Mouse (Mus musculus) heart, embryonic 15.5 days (tissue): ENCODE measurements around the gene Tmem199. TPM values are rescaled to one million over a fixed set of nuclear protein-coding genes. Genes with fewer than 3 reads are reported as not detected.
"Not testable (repeated sequence)": the region's sequence is repeated elsewhere in the genome, so short reads cannot be mapped to it uniquely, and the experiment has no call there.

Source experiments
- ATAC-seq: fragments of 200-750 bp; cut with Nextera tagmentation; replicated peaks from 2 replicates; pipeline ENCODE4 v1.8.0; 2017; ENCODE audit warnings: low read depth, moderate TSS enrichment; ENCODE audit not compliant: insufficient number of reproducible peaks, insufficient read depth, low FRiP score
- H3K27ac ChIP-seq: fragments of 300-500 bp; sonication (generic); 2 replicates; pipeline ENCODE4 v1.5.1; 2015; ENCODE audit warnings: mild to moderate bottlenecking, inconsistent platforms
- H3K27me3 ChIP-seq: fragments of 300-500 bp; sonication (generic); 2 replicates; pipeline ENCODE4 v1.6.1; 2015; ENCODE audit warnings: inconsistent platforms
- H3K36me3 ChIP-seq: fragments of 300-500 bp; sonication (generic); 2 replicates; pipeline ENCODE4 v1.6.1; 2015; ENCODE audit warnings: mild to moderate bottlenecking, inconsistent platforms
- H3K4me1 ChIP-seq: fragments of 300-500 bp; sonication (generic); replicated peaks from 2 replicates; pipeline ENCODE4 v1.6.1; 2015; ENCODE audit warnings: inconsistent platforms
- H3K4me2 ChIP-seq: fragments of 300-500 bp; sonication (generic); 2 replicates; pipeline ENCODE4 v1.6.1; 2015; ENCODE audit warnings: inconsistent platforms, mild to moderate bottlenecking, moderate library complexity
- H3K4me3 ChIP-seq: fragments of 300-500 bp; sonication (generic); 2 replicates; pipeline ENCODE4 v1.5.1; 2015; ENCODE audit warnings: mild to moderate bottlenecking, inconsistent platforms
- H3K9ac ChIP-seq: fragments of 300-500 bp; sonication (generic); 2 replicates; pipeline ENCODE4 v1.6.1; 2015; ENCODE audit warnings: mild to moderate bottlenecking, inconsistent platforms
- H3K9me3 ChIP-seq: fragments of 300-500 bp; sonication (generic); replicated peaks from 2 replicates; pipeline ENCODE4 v1.6.1; 2016; ENCODE audit warnings: inconsistent platforms
- WGBS: fragments of 180-500 bp; shearing (Covaris S2); methylation state at CpG from one replicate; pipeline ENCODE4 v1.1.7; 2015; ENCODE audit warnings: mixed read lengths; 5-methylcytosine and 5-hydroxymethylcytosine counted together
- polyA plus RNA-seq: library from polyadenylated mRNA; unstranded; fragments of >200 nt; fragmentation: Nextera tagmentation; extraction: Ambion mirVana; gene quantifications from 2 replicates; pipeline ENCODE4 v1.2.1, GENCODE M21; 2015

Tmem199 gene
- polyA plus RNA-seq, 1 experiment from 2014 or later: 36.3 TPM

GRCm38 (mm10) chr11:78544449-78545111 is 32.6 kb upstream of the Tmem199 start:
- no peak overlapping the region for H3K9ac ChIP-seq
- H3K4me2 ChIP-seq: no peak overlapping the region
- H3K27me3 ChIP-seq: no peaks in the 10 kb centered on the region
- no peak overlapping the region for H3K27ac ChIP-seq
- WGBS: 92% methylated on average over 7 of the region's 7 CpGs
- ATAC-seq: no peak
- peaks cover 38% of the 10 kb centered on the region for H3K36me3 ChIP-seq
- peaks cover 13% of the 10 kb centered on the region for H3K4me1 ChIP-seq
- no peak overlapping the region for H3K4me3 ChIP-seq
- no peaks in the 10 kb centered on the region for H3K9me3 ChIP-seq

DNA sequence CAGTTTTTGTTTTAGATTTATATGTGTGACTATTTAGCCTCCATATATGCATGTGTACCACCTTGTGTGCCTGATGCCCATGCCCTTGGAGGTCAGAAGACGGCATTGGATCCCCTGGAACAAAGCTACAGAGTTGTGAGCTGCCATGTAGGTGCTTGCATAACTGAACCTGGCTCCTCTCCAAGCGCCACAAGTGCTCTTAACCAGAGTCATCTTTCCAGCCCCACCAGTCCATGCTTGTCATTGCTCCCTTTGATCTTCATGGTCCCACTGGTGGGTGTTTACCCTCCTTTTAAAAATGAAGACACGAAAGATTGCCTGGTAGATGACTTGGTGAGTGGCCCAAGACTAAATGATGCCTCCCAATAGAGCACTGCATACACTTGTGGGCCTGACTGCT is 28.4 kb upstream of the Tmem199 start:
- no peak overlapping the region for H3K27ac ChIP-seq
- no peak overlapping the region for H3K4me3 ChIP-seq
- peaks cover 11% of the 10 kb centered on the region for H3K4me1 ChIP-seq
- peaks cover 52% of the 10 kb centered on the region for H3K36me3 ChIP-seq
- no peaks in the 10 kb centered on the region for H3K9me3 ChIP-seq
- no peaks in the 10 kb centered on the region for H3K27me3 ChIP-seq
- H3K9ac ChIP-seq: no peak overlapping the region
- 80% methylated on average over 3 of the region's 3 CpGs for WGBS
- no peak overlapping the region for H3K4me2 ChIP-seq
- ATAC-seq: no peak

DNA sequence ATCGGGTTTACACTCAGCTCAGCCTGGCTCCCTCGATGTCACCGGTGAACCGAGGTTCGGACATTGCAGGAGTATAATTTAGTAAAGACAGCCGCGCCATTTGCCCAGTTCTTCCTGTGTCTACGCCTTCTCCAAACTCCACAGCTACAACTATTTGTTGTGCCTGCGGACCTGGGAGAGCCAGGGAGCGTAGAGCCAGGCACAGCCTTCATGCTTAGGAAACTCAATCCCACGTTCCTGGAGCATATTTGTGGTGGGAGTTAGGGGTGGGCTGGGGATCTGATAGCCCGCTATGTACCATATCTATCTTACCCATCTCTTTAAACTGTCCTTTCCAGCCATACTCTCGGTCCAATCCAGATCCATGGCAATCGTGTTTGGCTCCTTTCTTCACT is 24.7 kb upstream of the Tmem199 start:
- Histone ChIP-seq H3K27ac (peak overlapping the region; percentile 89), H3K4me3 (peak overlapping the region; percentile 94), H3K9me3 (no peaks in the 10 kb centered on the region), H3K36me3 (peaks cover 33% of the 10 kb centered on the region), H3K27me3 (no peaks in the 10 kb centered on the region), H3K4me2 (peak overlapping the region; percentile 83), H3K9ac (peak overlapping the region; percentile 77), H3K4me1 (peaks cover 22% of the 10 kb centered on the region)
- ATAC-seq: no peak
- 2% methylated on average over 14 of the region's 14 CpGs for WGBS

- under 1% methylated on average over 52 of the region's 52 CpGs for WGBS
Observed at GRCm38 (mm10) chr11:78536080-78536689, 24.2 kb upstream of the Tmem199 start, which contains the start of the genes Tnfaip1 and Ift20. Gene Tnfaip1, minus strand, starts transcription at chr11:78536332. Gene Ift20, plus strand, starts transcription at chr11:78536361.

DNA sequence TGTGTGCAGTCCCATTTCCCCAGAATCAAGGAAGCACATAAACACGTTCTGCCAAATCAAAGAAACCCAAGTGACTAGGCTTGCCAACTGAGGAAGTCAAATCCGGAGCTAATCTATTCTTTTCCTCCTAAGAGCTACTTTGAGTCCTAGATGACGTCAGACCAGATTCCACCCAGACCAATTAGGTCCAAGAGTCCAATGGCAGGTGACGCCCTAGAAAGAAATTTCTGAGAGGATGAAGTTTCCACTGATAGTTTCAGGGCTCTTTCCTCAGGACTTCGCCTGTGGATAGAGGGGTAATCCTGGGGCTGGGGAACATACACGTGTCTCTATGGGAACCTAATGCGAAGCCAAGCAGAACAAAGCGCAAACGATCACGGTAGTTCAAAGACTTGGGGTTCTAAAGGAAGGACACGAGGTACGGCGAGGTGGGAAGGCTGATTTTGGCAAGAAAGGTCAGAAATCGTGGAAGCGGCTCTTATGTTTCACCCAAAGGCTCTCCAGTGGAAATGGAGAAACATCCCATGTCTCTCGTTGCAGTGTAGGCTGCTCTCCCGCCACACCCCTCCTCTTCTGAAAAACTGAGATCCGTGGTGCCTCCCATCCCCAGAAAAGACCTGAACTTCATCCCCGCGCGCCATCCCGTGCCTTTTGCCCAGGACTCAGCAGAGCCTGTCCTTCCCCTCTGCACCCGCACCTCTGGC is 23.6 kb upstream of the Tmem199 start:
- Histone ChIP-seq H3K4me2 (peak overlapping the region; percentile 72), H3K4me3 (peak overlapping the region; percentile 94), H3K36me3 (peaks cover 23% of the 10 kb centered on the region), H3K27ac (peak overlapping the region; percentile 97), H3K9me3 (no peaks in the 10 kb centered on the region), H3K4me1 (peaks cover 30% of the 10 kb centered on the region), H3K27me3 (no peaks in the 10 kb centered on the region), H3K9ac (peak overlapping the region; percentile 88)
- WGBS: under 1% methylated on average over 23 of the region's 23 CpGs
- peak; percentile 33 for ATAC-seq

More at GRCm38 (mm10) chr11:78536080-78536689, 24.2 kb upstream of the Tmem199 start, which contains the start of the genes Tnfaip1 and Ift20:
- H3K27me3 ChIP-seq: no peaks in the 10 kb centered on the region
- H3K36me3 ChIP-seq: peaks cover 29% of the 10 kb centered on the region
- peak; percentile 98 for ATAC-seq
- H3K9me3 ChIP-seq: no peaks in the 10 kb centered on the region
- peak within 1 kb of the TSS; percentile 94 for H3K4me3 ChIP-seq
- H3K27ac ChIP-seq: peak within 1 kb of the TSS; percentile 97
- H3K9ac ChIP-seq: peak within 1 kb of the TSS; percentile 88
- peaks cover 23% of the 10 kb centered on the region for H3K4me1 ChIP-seq
- H3K4me2 ChIP-seq: peak within 1 kb of the TSS; percentile 83

DNA sequence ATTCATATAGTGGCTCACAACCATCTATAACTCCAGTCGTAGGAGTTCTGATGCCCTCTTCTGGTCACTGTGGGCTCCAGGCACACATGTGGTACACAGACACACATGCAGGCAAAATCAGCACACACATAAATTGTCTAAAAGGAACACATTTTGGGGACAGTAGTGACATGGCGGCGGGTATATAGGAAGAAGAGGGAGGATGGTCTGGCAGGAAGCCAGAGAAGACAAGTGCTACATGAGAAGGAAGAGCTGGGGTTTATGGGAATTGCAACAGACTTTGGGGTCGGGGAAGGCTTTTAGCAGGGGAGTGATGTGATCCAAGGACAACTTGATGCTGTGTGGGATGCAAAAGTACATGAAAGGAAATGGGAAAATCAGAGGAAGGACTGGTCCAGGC is 22.5 kb upstream of the Tmem199 start:
- no peak for ATAC-seq
- H3K4me3 ChIP-seq: peak overlapping the region; percentile 94
- peak overlapping the region; percentile 97 for H3K27ac ChIP-seq
- no peaks in the 10 kb centered on the region for H3K27me3 ChIP-seq
- H3K4me1 ChIP-seq: peaks cover 34% of the 10 kb centered on the region
- no peak overlapping the region for H3K9ac ChIP-seq
- peak overlapping the region; percentile 72 for H3K4me2 ChIP-seq
- H3K9me3 ChIP-seq: no peaks in the 10 kb centered on the region
- WGBS: 80% methylated on average over 4 of the region's 4 CpGs
- H3K36me3 ChIP-seq: peaks cover 20% of the 10 kb centered on the region

GRCm38 (mm10) chr11:78531515-78531914 is 19.5 kb upstream of the Tmem199 start:
- Histone ChIP-seq H3K27ac (peak overlapping the region; percentile 73), H3K36me3 (peaks cover 34% of the 10 kb centered on the region), H3K4me1 (peaks cover 23% of the 10 kb centered on the region)
- not testable (repeated sequence) for H3K4me3 ChIP-seq, H3K9ac ChIP-seq, ATAC-seq, H3K9me3 ChIP-seq, H3K27me3 ChIP-seq, H3K4me2 ChIP-seq
- WGBS: 73% methylated on average over 10 of the region's 10 CpGs

DNA sequence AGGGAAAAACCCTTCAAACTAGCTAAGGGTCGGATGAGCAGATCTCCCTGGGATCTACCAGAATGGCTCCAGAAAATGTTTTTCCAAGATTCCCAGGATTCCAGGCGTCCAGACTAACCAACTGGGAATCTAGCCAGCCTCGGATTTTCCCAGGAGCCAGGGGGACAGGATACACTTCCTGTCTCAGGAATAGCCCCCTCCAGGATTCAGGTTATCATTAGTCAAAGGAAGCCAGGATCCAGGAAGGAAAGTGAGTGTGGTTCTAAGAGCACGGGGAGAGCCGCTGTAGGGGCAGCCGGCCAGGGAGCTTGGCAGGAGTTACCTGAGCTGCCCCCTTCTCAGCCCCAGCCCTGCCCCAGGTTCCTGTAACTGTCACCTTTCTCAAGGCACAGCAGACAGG is 19.1 kb upstream of the Tmem199 start:
- H3K9me3 ChIP-seq: no peaks in the 10 kb centered on the region
- H3K36me3 ChIP-seq: peaks cover 38% of the 10 kb centered on the region
- H3K27ac ChIP-seq: peak overlapping the region; percentile 73
- H3K4me1 ChIP-seq: peaks cover 23% of the 10 kb centered on the region
- H3K4me3 ChIP-seq: no peak overlapping the region
- no peak; the same call in 1 of the 2 replicates for ATAC-seq
- H3K27me3 ChIP-seq: no peaks in the 10 kb centered on the region
- 53% methylated on average over 6 of the region's 6 CpGs for WGBS
- no peak overlapping the region for H3K9ac ChIP-seq
- peak overlapping the region; percentile 11; the same call in 1 of the 2 replicates for H3K4me2 ChIP-seq

DNA sequence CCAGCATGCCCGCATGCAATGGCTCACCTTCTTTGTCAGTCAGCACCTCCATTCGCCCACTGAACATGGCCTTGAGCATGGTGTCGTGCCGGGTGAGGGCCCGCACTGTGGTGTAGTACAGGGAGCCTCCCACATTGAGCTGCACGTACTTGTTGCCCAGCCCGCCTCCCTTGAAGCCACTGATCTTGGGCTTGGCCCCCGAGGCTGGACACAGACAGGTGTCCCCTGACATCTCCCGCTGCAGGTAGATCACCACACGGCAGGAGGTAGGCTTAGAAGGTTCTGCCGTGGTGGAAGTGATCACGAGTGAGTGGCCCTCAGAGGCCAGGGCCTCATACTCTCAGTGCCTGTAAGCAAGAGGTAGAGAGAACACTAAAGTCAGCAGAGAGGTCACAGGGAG is 18.0 kb upstream of the Tmem199 start:
- Histone ChIP-seq H3K36me3 (peaks cover 47% of the 10 kb centered on the region), H3K4me2 (no peak overlapping the region)

GRCm38 (mm10) chr11:78528714-78529113 is 16.7 kb upstream of the Tmem199 start:
- Histone ChIP-seq H3K4me3 (no peak overlapping the region), H3K9ac (no peak overlapping the region), H3K36me3 (peaks cover 60% of the 10 kb centered on the region), H3K27me3 (no peaks in the 10 kb centered on the region), H3K27ac (no peak overlapping the region), H3K4me2 (no peak overlapping the region), H3K9me3 (no peaks in the 10 kb centered on the region), H3K4me1 (peaks cover 13% of the 10 kb centered on the region)
- WGBS: 82% methylated on average over 9 of the region's 9 CpGs
- ATAC-seq: no peak

More for the DNA sequence above, 18.0 kb upstream of the Tmem199 start:
- Histone ChIP-seq H3K4me1 (peaks cover 19% of the 10 kb centered on the region), H3K9me3 (no peaks in the 10 kb centered on the region), H3K27me3 (no peaks in the 10 kb centered on the region), H3K27ac (0 out of 2 replicates have a peak overlapping the region, but pooled peaks have one; percentile 73), H3K4me3 (no peak overlapping the region), H3K9ac (no peak overlapping the region)
- WGBS: 81% methylated on average over 12 of the region's 12 CpGs
- ATAC-seq: no peak

DNA sequence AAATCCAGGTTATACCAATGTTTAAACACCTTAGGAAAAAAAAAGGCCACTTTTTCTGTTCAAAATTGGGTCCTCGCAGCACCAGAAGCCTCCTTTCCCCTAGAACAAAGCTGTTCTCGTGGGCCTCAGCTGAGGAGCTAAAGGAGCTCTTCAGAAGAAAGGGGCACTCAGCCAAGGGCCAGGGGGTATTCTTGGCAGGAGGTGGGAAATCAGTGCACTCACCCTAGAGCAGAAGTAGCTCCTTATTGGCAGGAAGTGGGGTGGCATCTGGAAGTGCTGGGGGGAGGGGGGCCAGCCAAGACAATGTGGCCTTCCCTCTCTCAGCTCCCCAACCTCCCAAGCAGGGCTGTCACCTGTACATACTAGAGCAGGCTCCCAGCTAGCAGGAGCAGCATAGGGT is 12.9 kb upstream of the Tmem199 start:
- no peak for ATAC-seq
- no peaks in the 10 kb centered on the region for H3K27me3 ChIP-seq
- H3K36me3 ChIP-seq: peaks cover 96% of the 10 kb centered on the region
- no peak overlapping the region for H3K9ac ChIP-seq
- no peak overlapping the region for H3K4me2 ChIP-seq
- H3K4me3 ChIP-seq: no peak overlapping the region
- no peaks in the 10 kb centered on the region for H3K9me3 ChIP-seq
- WGBS: 75% methylated on average over 2 of the region's 2 CpGs
- no peak overlapping the region for H3K27ac ChIP-seq
- H3K4me1 ChIP-seq: peaks cover 4% of the 10 kb centered on the region
